Comparison of ENCODE assay signal across 10 mouse cellular contexts in genomic region chr16:95750211-95750629, GRCm38 (mm10). TPM values are rescaled to one million over a fixed set of nuclear protein-coding genes. Genes with fewer than 3 reads are reported as not detected.
DNase-seq lines count a peak whose midpoint lies in the region; ATAC-seq and TF ChIP-seq lines count a peak whose summit lies in the region.
"Had no signal": no experiment of that assay in that cellular context is flagged by ENCODE, and none has a peak within 500 bp of the region (broad histone marks: within the 10 kb centered on the region; RNA-seq: fewer than 3 reads in every experiment).

No protein-coding gene starts in this region.

- 42% methylated on average over 6 of the region's 6 CpGs for WGBS in spleen, adult 2 months
- WGBS in lung, postnatal 0 days, result 35% methylated on average over 6 of the region's 6 CpGs
- WGBS in hindbrain, embryonic 16.5 days, result 92% methylated on average over 6 of the region's 6 CpGs

- peak; percentile 21 to 59 for DNase-seq in adrenal gland, adult (ENCODE audit: inconsistent age in 2 of 2, low spot score in 1 of 2)
- no peak for DNase-seq in adrenal gland, adult 2 months
- DNase-seq in spleen, adult 2 months (ENCODE audit: low read depth in 1 of 2, low spot score in 2 of 2), result no peak
- DNase-seq in spleen, postnatal 4 days (ENCODE audit: low spot score in 2 of 2), result no peak
- DNase-seq in lung, postnatal 0 days (ENCODE audit: low spot score), result peak; percentile 57
- peak; percentile 40 for DNase-seq in yolk sac, embryonic 10.5 days (ENCODE audit: low spot score)
- DNase-seq in left cerebral cortex, adult 2 months (ENCODE audit: extremely low spot score in 1 of 2, low spot score in 2 of 2), result no peak

- peak overlapping the region; percentile 74 for H3K27ac ChIP-seq in spleen, adult 2 months (ENCODE audit: insufficient read depth, low read length)
- H3K27ac ChIP-seq in lung, postnatal 0 days (ENCODE audit: low read length), result 0 out of 2 replicates have a peak overlapping the region, but pooled peaks have one; percentile 17
- H3K27ac ChIP-seq in left cerebral cortex, adult 2 months, result no peak overlapping the region
- no peak overlapping the region for H3K27ac ChIP-seq in hindbrain, embryonic 16.5 days (ENCODE audit: low read depth, low read length)
- H3K27ac ChIP-seq: hindbrain, embryonic 15.5 days; liver, embryonic 15.5 days had no signal

- no peaks in the 10 kb centered on the region for H3K9me3 ChIP-seq in lung, postnatal 0 days (ENCODE audit: low read length)
- H3K9me3 ChIP-seq in hindbrain, embryonic 16.5 days (ENCODE audit: control insufficient read depth, low read length), result no peaks in the 10 kb centered on the region
- H3K9me3 ChIP-seq: hindbrain, embryonic 15.5 days; liver, embryonic 15.5 days had no signal

- ATAC-seq in lung, postnatal 0 days, result peak; percentile 16
- ATAC-seq in hindbrain, embryonic 16.5 days, result no peak

- TF ChIP-seq CTCF in spleen, adult 2 months (IDR thresholded peaks at IDR 0.05; ENCODE audit: extremely low read depth, insufficient read depth, insufficient read length, insufficient replicate concordance), result no peak
- TF ChIP-seq CTCF in lung, postnatal 0 days (IDR thresholded peaks at IDR 0.05), result no peak
- no peak for TF ChIP-seq CTCF in left cerebral cortex, adult 2 months (IDR thresholded peaks at IDR 0.05)

- no peak overlapping the region for H3K9ac ChIP-seq in lung, postnatal 0 days (replicated peaks; ENCODE audit: low read depth)
- H3K9ac ChIP-seq in hindbrain, embryonic 16.5 days (ENCODE audit: low read depth, low read length), result no peak overlapping the region
- H3K9ac ChIP-seq: hindbrain, embryonic 15.5 days; liver, embryonic 15.5 days had no signal

- peak; percentile 76 for TF ChIP-seq EP300 in lung, postnatal 0 days (IDR thresholded peaks at IDR 0.05)

- intact Hi-C loops in left cerebral cortex, adult 2 months (cut with DNase I), result no loop called here

- H3K27me3 ChIP-seq in spleen, adult 2 months (ENCODE audit: control insufficient read depth, insufficient read depth, low read length), result no peaks in the 10 kb centered on the region
- no peaks in the 10 kb centered on the region for H3K27me3 ChIP-seq in lung, postnatal 0 days (replicated peaks; ENCODE audit: insufficient read depth, low read length)
- no peaks in the 10 kb centered on the region for H3K27me3 ChIP-seq in hindbrain, embryonic 16.5 days (replicated peaks; ENCODE audit: control insufficient read depth, insufficient read depth, low read length)
- H3K27me3 ChIP-seq: hindbrain, embryonic 15.5 days; liver, embryonic 15.5 days had no signal

- no peak overlapping the region for H3K4me2 ChIP-seq in lung, postnatal 0 days (replicated peaks; ENCODE audit: low read depth, low read length)
- no peak overlapping the region for H3K4me2 ChIP-seq in hindbrain, embryonic 16.5 days (ENCODE audit: low read length)
- H3K4me2 ChIP-seq: hindbrain, embryonic 15.5 days; liver, embryonic 15.5 days had no signal

- no peaks in the 10 kb centered on the region for H3K36me3 ChIP-seq in spleen, adult 2 months (ENCODE audit: control insufficient read depth, insufficient read depth, low read length)
- no peaks in the 10 kb centered on the region for H3K36me3 ChIP-seq in lung, postnatal 0 days (ENCODE audit: insufficient read depth, low read length)
- H3K36me3 ChIP-seq in hindbrain, embryonic 16.5 days (ENCODE audit: control insufficient read depth, insufficient read depth, low read length), result no peaks in the 10 kb centered on the region
- H3K36me3 ChIP-seq: hindbrain, embryonic 15.5 days; liver, embryonic 15.5 days had no signal

- peaks cover 25% of the 10 kb centered on the region; the same call in 1 of the 2 replicates for H3K4me1 ChIP-seq in spleen, adult 2 months (ENCODE audit: control insufficient read depth, insufficient read depth, insufficient read length)
- H3K4me1 ChIP-seq in lung, postnatal 0 days (ENCODE audit: insufficient read depth, low read depth, low read length), result peaks cover 15% of the 10 kb centered on the region
- H3K4me1 ChIP-seq in hindbrain, embryonic 16.5 days (ENCODE audit: control insufficient read depth, insufficient read depth, low read depth, low read length), result 0 out of 2 replicates have a peak, but pooled peaks cover 2% of the 10 kb centered on the region
- H3K4me1 ChIP-seq: hindbrain, embryonic 15.5 days had no signal

- H3K4me3 ChIP-seq in spleen, adult 2 months (ENCODE audit: extremely low read depth, insufficient read depth, insufficient read length), result peak overlapping the region; percentile 10; the same call in 1 of the 2 replicates
- H3K4me3 ChIP-seq in lung, postnatal 0 days (ENCODE audit: low read depth, low read length), result no peak overlapping the region
- no peak overlapping the region for H3K4me3 ChIP-seq in left cerebral cortex, adult 2 months
- H3K4me3 ChIP-seq in hindbrain, embryonic 16.5 days (ENCODE audit: low read length), result no peak overlapping the region
- H3K4me3 ChIP-seq: hindbrain, embryonic 15.5 days; liver, embryonic 15.5 days had no signal

- no peak for TF ChIP-seq POLR2A in spleen, adult 2 months (IDR thresholded peaks at IDR 0.05; ENCODE audit: low read depth, low read length)

RNA-seq across cellular contexts. Expression of gene Ets2, which starts 48.3 kb away (rescaled TPM):
- total RNA-seq in adrenal gland, adult 2 months (2021), result 10 to 100 TPM; 40.1 to 47.7 TPM
- polyA plus RNA-seq in adrenal gland, adult 2 months (2012; rRNA removed), result 97.9 and 122 TPM in 2 replicates
- 31.8 and 40.7 TPM in 2 replicates for polyA plus RNA-seq in spleen, adult 2 months (2012; rRNA removed)
- 71.2 and 75.5 TPM in 2 replicates for polyA plus RNA-seq in lung, postnatal 0 days (2015; fragmentation: Nextera tagmentation; extraction: Ambion mirVana)
- 10 to 100 TPM; 83.2 to 85.1 TPM for total RNA-seq in left cerebral cortex, adult 2 months (2021)
- 23.1 and 26.2 TPM in 2 replicates for polyA plus RNA-seq in hindbrain, embryonic 16.5 days (2015; fragmentation: Nextera tagmentation; extraction: Ambion mirVana)

Comparison
In these comparisons a context has a peak if more than half of its experiments do, and no peak if none do; other contexts are left out.
1. DNase-seq: peak in adrenal gland, adult (2 of 2), lung, postnatal 0 days (single experiment) and yolk sac, embryonic 10.5 days (single experiment); none in adrenal gland, adult 2 months (single experiment), spleen, adult 2 months (0 of 2), spleen, postnatal 4 days (0 of 2) and left cerebral cortex, adult 2 months (0 of 2).
2. H3K27ac ChIP-seq: peak in spleen, adult 2 months (single experiment) and lung, postnatal 0 days (single experiment); none in left cerebral cortex, adult 2 months (single experiment) and hindbrain, embryonic 16.5 days (single experiment).